Mouse (Mus musculus): ENCODE measurements around the gene Hoxb6.

GRCm38 (mm10) chr11:96306908-96307269 lies 14.6 kb downstream of the Hoxb6 start:
- TF ChIP-seq POLR2A (IDR thresholded peaks at IDR 0.05; ENCODE audit: borderline replicate concordance, extremely low read depth, insufficient read depth, insufficient read length, poor library complexity, severe bottlenecking), result no peak
- no peak for TF ChIP-seq CTCF (IDR thresholded peaks at IDR 0.05; ENCODE audit: borderline replicate concordance, extremely low read depth, insufficient read depth, insufficient read length)

Measured in brain, embryonic 14.5 days (tissue).